Mouse (Mus musculus): Measurements from ENCODE around the gene Dpp6. TPM values are rescaled to one million over a fixed set of nuclear protein-coding genes. Genes with fewer than 3 reads are reported as not detected.
"Not testable (repeated sequence)": the region's sequence is repeated elsewhere in the genome, so short reads cannot be mapped to it uniquely, and the experiment has no call there.

The Dpp6 gene
- polyA plus RNA-seq, 1 experiment from 2014 or later = 0.76 TPM

DNA sequence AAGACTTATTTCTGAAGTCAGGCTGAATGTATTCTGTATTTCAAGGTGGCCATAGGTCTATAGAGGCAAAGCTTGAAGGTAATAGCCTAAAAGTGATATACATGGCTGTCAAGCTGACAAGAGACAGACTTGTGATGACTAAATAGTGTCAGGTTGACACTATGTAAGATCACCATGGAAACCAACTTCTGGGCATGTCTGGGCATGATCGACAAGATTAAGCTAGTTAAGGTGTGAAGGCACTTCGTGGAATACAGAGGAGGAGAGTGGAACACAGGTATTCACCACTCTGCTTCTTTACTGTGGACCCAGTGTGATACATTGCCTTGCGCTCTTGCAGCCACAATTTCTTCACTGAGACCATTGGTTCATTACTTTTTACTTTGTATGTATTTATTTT, 637.4 kb downstream of the Dpp6 start:
- Histone ChIP-seq H3K9me3 (ENCODE audit: control insufficient read depth) (no peaks in the 10 kb centered on the region), H3K27me3 (replicated peaks; ENCODE audit: control insufficient read depth, insufficient read depth, low read length) (no peaks in the 10 kb centered on the region), H3K27ac (ENCODE audit: low read depth, low read length) (no peak overlapping the region), H3K4me1 (replicated peaks; ENCODE audit: control insufficient read depth, insufficient read depth, low read length) (no peaks in the 10 kb centered on the region), H3K9ac (ENCODE audit: low read depth, low read length) (no peak overlapping the region), H3K36me3 (ENCODE audit: control insufficient read depth, insufficient read depth) (no peaks in the 10 kb centered on the region), H3K4me3 (ENCODE audit: low read depth, low read length) (no peak overlapping the region), H3K4me2 (replicated peaks; ENCODE audit: low read depth) (no peak overlapping the region)
- 70% methylated on average over 3 of the region's 3 CpGs for WGBS
- no peak for ATAC-seq
- no peak for TF ChIP-seq CTCF (IDR thresholded peaks at IDR 0.05; ENCODE audit: low read depth)

DNA sequence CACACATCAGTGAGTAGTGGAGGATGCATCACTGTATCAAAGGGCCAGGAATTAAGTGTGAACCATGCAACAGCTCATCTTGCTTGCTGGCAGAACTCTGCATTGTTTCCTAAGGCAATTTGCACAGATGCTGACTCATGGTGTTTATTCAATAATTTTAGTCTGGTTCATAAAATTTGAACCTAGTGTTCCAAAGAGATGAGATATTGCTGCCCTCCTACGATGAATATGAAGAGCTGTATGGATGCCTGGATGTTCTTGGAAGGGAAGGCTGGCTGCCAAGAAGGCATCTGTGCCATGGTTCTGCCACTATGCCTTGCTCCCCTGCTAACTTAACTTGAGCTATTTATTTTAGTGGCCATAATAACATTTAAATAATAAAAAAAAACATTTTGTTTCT, 640.0 kb downstream of the Dpp6 start:
- TF ChIP-seq CTCF (IDR thresholded peaks at IDR 0.05; ENCODE audit: low read depth) = no peak
- WGBS = 81% methylated on average over 1 of the region's 1 CpGs

GRCm38 (mm10) chr5:27457686-27458085, 640.7 kb downstream of the Dpp6 start:
- H3K9me3 ChIP-seq (ENCODE audit: control insufficient read depth) = no peaks in the 10 kb centered on the region
- no peak for TF ChIP-seq CTCF (IDR thresholded peaks at IDR 0.05; ENCODE audit: low read depth)
- H3K9ac ChIP-seq (ENCODE audit: low read depth, low read length) = no peak overlapping the region
- H3K4me1 ChIP-seq (replicated peaks; ENCODE audit: control insufficient read depth, insufficient read depth, low read length) = no peaks in the 10 kb centered on the region
- no peak overlapping the region for H3K4me3 ChIP-seq (ENCODE audit: low read depth, low read length)
- no peak overlapping the region for H3K27ac ChIP-seq (ENCODE audit: low read depth, low read length)
- no peaks in the 10 kb centered on the region for H3K27me3 ChIP-seq (replicated peaks; ENCODE audit: control insufficient read depth, insufficient read depth, low read length)
- WGBS = 48% methylated on average over 1 of the region's 1 CpGs
- no peaks in the 10 kb centered on the region for H3K36me3 ChIP-seq (ENCODE audit: control insufficient read depth, insufficient read depth)
- no peak for ATAC-seq
- H3K4me2 ChIP-seq (replicated peaks; ENCODE audit: low read depth) = no peak overlapping the region

More for the DNA sequence above, 640.0 kb downstream of the Dpp6 start:
- H3K4me1 ChIP-seq (replicated peaks; ENCODE audit: control insufficient read depth, insufficient read depth, low read length) = no peaks in the 10 kb centered on the region
- H3K27me3 ChIP-seq (replicated peaks; ENCODE audit: control insufficient read depth, insufficient read depth, low read length) = no peaks in the 10 kb centered on the region
- no peak overlapping the region for H3K4me2 ChIP-seq (replicated peaks; ENCODE audit: low read depth)
- no peak for ATAC-seq
- no peak overlapping the region for H3K9ac ChIP-seq (ENCODE audit: low read depth, low read length)
- no peak overlapping the region for H3K27ac ChIP-seq (ENCODE audit: low read depth, low read length)
- H3K9me3 ChIP-seq (ENCODE audit: control insufficient read depth) = no peaks in the 10 kb centered on the region
- H3K36me3 ChIP-seq (ENCODE audit: control insufficient read depth, insufficient read depth) = no peaks in the 10 kb centered on the region
- H3K4me3 ChIP-seq (ENCODE audit: low read depth, low read length) = no peak overlapping the region

- ATAC-seq = no peak
- Histone ChIP-seq H3K36me3 (ENCODE audit: control insufficient read depth, insufficient read depth) (no peaks in the 10 kb centered on the region), H3K4me2 (replicated peaks; ENCODE audit: low read depth) (no peak overlapping the region), H3K27me3 (replicated peaks; ENCODE audit: control insufficient read depth, insufficient read depth, low read length) (no peaks in the 10 kb centered on the region), H3K27ac (ENCODE audit: low read depth, low read length) (no peak overlapping the region), H3K4me3 (ENCODE audit: low read depth, low read length) (no peak overlapping the region), H3K4me1 (replicated peaks; ENCODE audit: control insufficient read depth, insufficient read depth, low read length) (no peaks in the 10 kb centered on the region), H3K9me3 (ENCODE audit: control insufficient read depth) (no peaks in the 10 kb centered on the region), H3K9ac (ENCODE audit: low read depth, low read length) (no peak overlapping the region)
- 69% methylated on average over 4 of the region's 4 CpGs for WGBS
- no peak for TF ChIP-seq CTCF (IDR thresholded peaks at IDR 0.05; ENCODE audit: low read depth)
These were observed 658.0 kb downstream of the Dpp6 start for GRCm38 (mm10) chr5:27474964-27475465.

GRCm38 (mm10) chr5:27481706-27482105, 664.7 kb downstream of the Dpp6 start:
- Histone ChIP-seq H3K36me3 (ENCODE audit: control insufficient read depth, insufficient read depth) (no peaks in the 10 kb centered on the region), H3K4me1 (replicated peaks; ENCODE audit: control insufficient read depth, insufficient read depth, low read length) (no peaks in the 10 kb centered on the region), H3K27ac (ENCODE audit: low read depth, low read length) (no peak overlapping the region), H3K4me3 (ENCODE audit: low read depth, low read length) (no peak overlapping the region), H3K9ac (ENCODE audit: low read depth, low read length) (no peak overlapping the region), H3K27me3 (replicated peaks; ENCODE audit: control insufficient read depth, insufficient read depth, low read length) (no peaks in the 10 kb centered on the region), H3K4me2 (replicated peaks; ENCODE audit: low read depth) (no peak overlapping the region), H3K9me3 (ENCODE audit: control insufficient read depth) (no peaks in the 10 kb centered on the region)
- ATAC-seq = no peak
- 75% methylated on average over 2 of the region's 2 CpGs for WGBS
- no peak for TF ChIP-seq CTCF (IDR thresholded peaks at IDR 0.05; ENCODE audit: low read depth)

GRCm38 (mm10) chr5:27486138-27486537, 669.1 kb downstream of the Dpp6 start:
- Histone ChIP-seq H3K4me2 (replicated peaks; ENCODE audit: low read depth) (no peak overlapping the region), H3K9me3 (ENCODE audit: control insufficient read depth) (no peaks in the 10 kb centered on the region), H3K36me3 (ENCODE audit: control insufficient read depth, insufficient read depth) (no peaks in the 10 kb centered on the region), H3K27me3 (replicated peaks; ENCODE audit: control insufficient read depth, insufficient read depth, low read length) (no peaks in the 10 kb centered on the region), H3K9ac (ENCODE audit: low read depth, low read length) (no peak overlapping the region), H3K4me1 (replicated peaks; ENCODE audit: control insufficient read depth, insufficient read depth, low read length) (no peaks in the 10 kb centered on the region), H3K27ac (ENCODE audit: low read depth, low read length) (no peak overlapping the region), H3K4me3 (ENCODE audit: low read depth, low read length) (no peak overlapping the region)
- 23% methylated on average over 1 of the region's 1 CpGs for WGBS
- ATAC-seq = no peak
- no peak for TF ChIP-seq CTCF (IDR thresholded peaks at IDR 0.05; ENCODE audit: low read depth)

GRCm38 (mm10) chr5:27490942-27491341, 673.9 kb downstream of the Dpp6 start:
- Histone ChIP-seq H3K9ac (ENCODE audit: low read depth, low read length) (no peak overlapping the region), H3K27ac (ENCODE audit: low read depth, low read length) (no peak overlapping the region), H3K9me3 (ENCODE audit: control insufficient read depth) (no peaks in the 10 kb centered on the region), H3K36me3 (ENCODE audit: control insufficient read depth, insufficient read depth) (no peaks in the 10 kb centered on the region), H3K27me3 (replicated peaks; ENCODE audit: control insufficient read depth, insufficient read depth, low read length) (no peaks in the 10 kb centered on the region), H3K4me1 (replicated peaks; ENCODE audit: control insufficient read depth, insufficient read depth, low read length) (no peaks in the 10 kb centered on the region), H3K4me3 (ENCODE audit: low read depth, low read length) (no peak overlapping the region), H3K4me2 (replicated peaks; ENCODE audit: low read depth) (no peak overlapping the region)
- TF ChIP-seq CTCF (IDR thresholded peaks at IDR 0.05; ENCODE audit: low read depth) = no peak
- ATAC-seq = no peak
- 79% methylated on average over 4 of the region's 4 CpGs for WGBS

- H3K27me3 ChIP-seq (replicated peaks; ENCODE audit: control insufficient read depth, insufficient read depth, low read length); H3K4me1 ChIP-seq (replicated peaks; ENCODE audit: control insufficient read depth, insufficient read depth, low read length); H3K4me3 ChIP-seq (ENCODE audit: low read depth, low read length); H3K4me2 ChIP-seq (replicated peaks; ENCODE audit: low read depth); H3K9me3 ChIP-seq (ENCODE audit: control insufficient read depth); H3K27ac ChIP-seq (ENCODE audit: low read depth, low read length); H3K9ac ChIP-seq (ENCODE audit: low read depth, low read length); ATAC-seq; H3K36me3 ChIP-seq (ENCODE audit: control insufficient read depth, insufficient read depth): not testable (repeated sequence)
- 54% methylated on average over 1 of the region's 1 CpGs for WGBS
These were observed 684.3 kb downstream of the Dpp6 start, which contains the start of gene Speer4b for GRCm38 (mm10) chr5:27501338-27501737. TSS of gene Speer4b (minus strand) at chr5:27501438.

Measured in intestine, postnatal 0 days (tissue).